Mouse (Mus musculus): ENCODE data around the gene Bmf. TPM values are rescaled to one million over a fixed set of nuclear protein-coding genes. Genes with fewer than 3 reads are reported as not detected.

Gene Bmf
- polyA plus RNA-seq, 1 experiment from 2014 or later: 1.5 TPM

DNA sequence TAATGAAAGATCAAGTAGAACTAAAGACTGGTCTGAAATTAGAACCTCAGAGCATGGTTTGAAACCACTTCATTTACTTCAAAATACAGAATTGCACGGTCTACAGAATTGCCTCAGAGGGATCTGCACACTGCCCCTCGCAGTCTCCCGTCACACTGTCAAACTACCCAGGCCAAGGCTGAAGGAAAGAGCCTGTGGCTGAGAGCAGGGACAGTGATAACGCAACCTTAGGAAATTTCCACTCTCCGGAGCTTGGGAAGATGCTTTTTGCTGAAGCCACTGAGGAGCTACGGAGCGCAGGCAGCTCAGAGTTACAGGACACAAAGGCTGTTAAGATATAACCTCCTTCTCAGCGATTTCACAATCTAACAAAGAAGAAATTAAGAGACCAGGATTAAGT is 10.4 kb downstream of the Bmf start:
- Histone ChIP-seq H3K9me3 (ENCODE audit: control insufficient read depth, low read length) (no peaks in the 10 kb centered on the region), H3K27me3 (replicated peaks; ENCODE audit: control insufficient read depth, insufficient read depth, low read length) (no peaks in the 10 kb centered on the region), H3K9ac (replicated peaks; ENCODE audit: low read depth, low read length) (no peak overlapping the region), H3K27ac (ENCODE audit: low read length) (no peak overlapping the region), H3K4me1 (replicated peaks; ENCODE audit: control insufficient read depth, insufficient read depth, low read length) (peaks cover 15% of the 10 kb centered on the region), H3K36me3 (ENCODE audit: control insufficient read depth, insufficient read depth) (no peaks in the 10 kb centered on the region), H3K4me2 (ENCODE audit: low read length) (no peak overlapping the region), H3K4me3 (replicated peaks; ENCODE audit: low read length) (no peak overlapping the region)
- ATAC-seq: no peak
- WGBS: 66% methylated on average over 8 of the region's 8 CpGs

DNA sequence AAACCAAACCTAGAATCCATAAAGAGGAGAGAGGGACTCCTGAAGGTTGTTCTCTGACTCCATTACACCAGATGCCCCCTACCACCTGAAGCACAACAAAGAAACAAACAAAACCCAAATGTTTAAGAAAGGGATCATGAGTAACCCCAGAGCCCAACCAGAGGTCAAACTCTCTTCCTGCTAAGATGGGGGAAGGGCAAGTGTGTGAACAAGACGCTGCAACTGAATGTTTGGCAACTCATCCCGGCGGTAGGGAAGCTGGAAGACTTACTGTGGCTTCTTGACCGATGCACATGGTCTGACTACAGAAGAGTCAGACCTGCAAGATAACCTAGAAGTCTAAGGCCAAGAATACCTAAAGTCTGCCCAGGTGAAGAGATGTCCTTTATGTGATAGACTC is 12.3 kb downstream of the Bmf start:
- Histone ChIP-seq H3K9ac (replicated peaks; ENCODE audit: low read depth, low read length) (no peak overlapping the region), H3K27me3 (replicated peaks; ENCODE audit: control insufficient read depth, insufficient read depth, low read length) (no peaks in the 10 kb centered on the region), H3K4me1 (replicated peaks; ENCODE audit: control insufficient read depth, insufficient read depth, low read length) (peaks cover 20% of the 10 kb centered on the region), H3K27ac (ENCODE audit: low read length) (no peak overlapping the region), H3K4me3 (replicated peaks; ENCODE audit: low read length) (no peak overlapping the region), H3K36me3 (ENCODE audit: control insufficient read depth, insufficient read depth) (no peaks in the 10 kb centered on the region), H3K9me3 (ENCODE audit: control insufficient read depth, low read length) (no peaks in the 10 kb centered on the region), H3K4me2 (ENCODE audit: low read length) (no peak overlapping the region)
- 78% methylated on average over 4 of the region's 4 CpGs for WGBS
- ATAC-seq: no peak

GRCm38 (mm10) chr2:118536553-118536952 is 12.9 kb downstream of the Bmf start:
- no peaks in the 10 kb centered on the region for H3K36me3 ChIP-seq (ENCODE audit: control insufficient read depth, insufficient read depth)
- peaks cover 21% of the 10 kb centered on the region for H3K4me1 ChIP-seq (replicated peaks; ENCODE audit: control insufficient read depth, insufficient read depth, low read length)
- H3K4me2 ChIP-seq (ENCODE audit: low read length): no peak overlapping the region
- no peak overlapping the region for H3K4me3 ChIP-seq (replicated peaks; ENCODE audit: low read length)
- 45% methylated on average over 8 of the region's 8 CpGs for WGBS
- ATAC-seq: no peak
- no peaks in the 10 kb centered on the region for H3K27me3 ChIP-seq (replicated peaks; ENCODE audit: control insufficient read depth, insufficient read depth, low read length)
- no peak overlapping the region for H3K9ac ChIP-seq (replicated peaks; ENCODE audit: low read depth, low read length)
- no peaks in the 10 kb centered on the region for H3K9me3 ChIP-seq (ENCODE audit: control insufficient read depth, low read length)
- no peak overlapping the region for H3K27ac ChIP-seq (ENCODE audit: low read length)

- ATAC-seq: no peak
- no peaks in the 10 kb centered on the region for H3K9me3 ChIP-seq (ENCODE audit: control insufficient read depth, low read length)
- H3K9ac ChIP-seq (replicated peaks; ENCODE audit: low read depth, low read length): no peak overlapping the region
- H3K4me1 ChIP-seq (replicated peaks; ENCODE audit: control insufficient read depth, insufficient read depth, low read length): peaks cover 21% of the 10 kb centered on the region
- H3K4me2 ChIP-seq (ENCODE audit: low read length): no peak overlapping the region
- no peak overlapping the region for H3K27ac ChIP-seq (ENCODE audit: low read length)
- 83% methylated on average over 6 of the region's 6 CpGs for WGBS
- H3K27me3 ChIP-seq (replicated peaks; ENCODE audit: control insufficient read depth, insufficient read depth, low read length): no peaks in the 10 kb centered on the region
- no peaks in the 10 kb centered on the region for H3K36me3 ChIP-seq (ENCODE audit: control insufficient read depth, insufficient read depth)
- H3K4me3 ChIP-seq (replicated peaks; ENCODE audit: low read length): no peak overlapping the region
Measured at GRCm38 (mm10) chr2:118536111-118536510, 13.4 kb downstream of the Bmf start.

- Histone ChIP-seq H3K27ac (ENCODE audit: low read length) (no peak overlapping the region), H3K4me1 (replicated peaks; ENCODE audit: control insufficient read depth, insufficient read depth, low read length) (peaks cover 21% of the 10 kb centered on the region), H3K27me3 (replicated peaks; ENCODE audit: control insufficient read depth, insufficient read depth, low read length) (no peaks in the 10 kb centered on the region), H3K36me3 (ENCODE audit: control insufficient read depth, insufficient read depth) (no peaks in the 10 kb centered on the region), H3K9me3 (ENCODE audit: control insufficient read depth, low read length) (no peaks in the 10 kb centered on the region), H3K4me2 (ENCODE audit: low read length) (no peak overlapping the region), H3K9ac (replicated peaks; ENCODE audit: low read depth, low read length) (no peak overlapping the region), H3K4me3 (replicated peaks; ENCODE audit: low read length) (no peak overlapping the region)
- no peak for ATAC-seq
- WGBS: 68% methylated on average over 6 of the region's 6 CpGs
Measured at GRCm38 (mm10) chr2:118533969-118534368, 15.5 kb downstream of the Bmf start.

- Histone ChIP-seq H3K4me2 (ENCODE audit: low read length) (no peak overlapping the region), H3K9me3 (ENCODE audit: control insufficient read depth, low read length) (no peaks in the 10 kb centered on the region), H3K27me3 (replicated peaks; ENCODE audit: control insufficient read depth, insufficient read depth, low read length) (no peaks in the 10 kb centered on the region), H3K4me1 (replicated peaks; ENCODE audit: control insufficient read depth, insufficient read depth, low read length) (peaks cover 21% of the 10 kb centered on the region), H3K36me3 (ENCODE audit: control insufficient read depth, insufficient read depth) (no peaks in the 10 kb centered on the region), H3K4me3 (replicated peaks; ENCODE audit: low read length) (no peak overlapping the region), H3K9ac (replicated peaks; ENCODE audit: low read depth, low read length) (no peak overlapping the region), H3K27ac (ENCODE audit: low read length) (peak overlapping the region; percentile 58)
- WGBS: 2% methylated on average over 6 of the region's 6 CpGs
- peak; percentile 67 for ATAC-seq
Measured at GRCm38 (mm10) chr2:118532855-118533675, 16.4 kb downstream of the Bmf start.

GRCm38 (mm10) chr2:118532401-118532800 is 17.1 kb downstream of the Bmf start:
- Histone ChIP-seq H3K36me3 (ENCODE audit: control insufficient read depth, insufficient read depth) (no peaks in the 10 kb centered on the region), H3K9ac (replicated peaks; ENCODE audit: low read depth, low read length) (no peak overlapping the region), H3K4me1 (replicated peaks; ENCODE audit: control insufficient read depth, insufficient read depth, low read length) (peaks cover 21% of the 10 kb centered on the region), H3K9me3 (ENCODE audit: control insufficient read depth, low read length) (no peaks in the 10 kb centered on the region), H3K4me2 (ENCODE audit: low read length) (no peak overlapping the region), H3K27me3 (replicated peaks; ENCODE audit: control insufficient read depth, insufficient read depth, low read length) (no peaks in the 10 kb centered on the region), H3K4me3 (replicated peaks; ENCODE audit: low read length) (no peak overlapping the region), H3K27ac (ENCODE audit: low read length) (0 out of 2 replicates have a peak overlapping the region, but pooled peaks have one; percentile 33)
- ATAC-seq: peak; percentile 2; the same call in 1 of the 2 replicates
- 33% methylated on average over 10 of the region's 10 CpGs for WGBS

- no peaks in the 10 kb centered on the region for H3K36me3 ChIP-seq (ENCODE audit: control insufficient read depth, insufficient read depth)
- H3K27me3 ChIP-seq (replicated peaks; ENCODE audit: control insufficient read depth, insufficient read depth, low read length): no peaks in the 10 kb centered on the region
- peaks cover 15% of the 10 kb centered on the region for H3K4me1 ChIP-seq (replicated peaks; ENCODE audit: control insufficient read depth, insufficient read depth, low read length)
- ATAC-seq: no peak
- WGBS: 20% methylated on average over 7 of the region's 7 CpGs
- H3K9me3 ChIP-seq (ENCODE audit: control insufficient read depth, low read length): no peaks in the 10 kb centered on the region
- H3K4me3 ChIP-seq (replicated peaks; ENCODE audit: low read length): no peak overlapping the region
- no peak overlapping the region for H3K27ac ChIP-seq (ENCODE audit: low read length)
- H3K9ac ChIP-seq (replicated peaks; ENCODE audit: low read depth, low read length): no peak overlapping the region
- no peak overlapping the region for H3K4me2 ChIP-seq (ENCODE audit: low read length)
Measured at GRCm38 (mm10) chr2:118529466-118530181, 19.9 kb downstream of the Bmf start.

DNA sequence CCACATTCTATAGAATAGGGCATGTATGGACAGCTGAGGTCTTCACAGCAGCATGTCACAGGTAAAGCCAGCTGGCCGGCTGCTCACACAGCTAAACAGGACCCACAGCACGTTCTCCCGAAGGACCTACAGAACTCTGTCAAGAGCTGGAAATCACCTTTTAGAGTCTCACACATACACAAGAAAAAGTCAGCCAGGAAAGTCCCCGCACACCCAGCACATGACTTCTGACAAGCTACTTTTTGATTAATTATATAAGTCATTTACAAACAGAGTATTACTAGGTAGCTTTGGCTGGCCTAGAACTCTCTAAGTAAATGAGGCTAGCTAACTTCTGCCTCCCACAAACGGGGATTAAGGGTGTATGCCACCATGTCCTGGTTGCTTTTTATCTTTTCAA is 22.9 kb downstream of the Bmf start:
- H3K4me1 ChIP-seq (replicated peaks; ENCODE audit: control insufficient read depth, insufficient read depth, low read length): no peaks in the 10 kb centered on the region; the same call in 1 of the 2 replicates
- no peaks in the 10 kb centered on the region for H3K9me3 ChIP-seq (ENCODE audit: control insufficient read depth, low read length)
- no peaks in the 10 kb centered on the region for H3K36me3 ChIP-seq (ENCODE audit: control insufficient read depth, insufficient read depth)
- no peak overlapping the region for H3K27ac ChIP-seq (ENCODE audit: low read length)
- WGBS: 88% methylated on average over 5 of the region's 5 CpGs
- no peak overlapping the region for H3K9ac ChIP-seq (replicated peaks; ENCODE audit: low read depth, low read length)
- H3K4me3 ChIP-seq (replicated peaks; ENCODE audit: low read length): no peak overlapping the region
- H3K4me2 ChIP-seq (ENCODE audit: low read length): no peak overlapping the region
- H3K27me3 ChIP-seq (replicated peaks; ENCODE audit: control insufficient read depth, insufficient read depth, low read length): no peaks in the 10 kb centered on the region
- ATAC-seq: no peak

Measured in forebrain, embryonic 16.5 days (tissue).